Mouse (Mus musculus): ENCODE results near the gene Apip. TPM values are rescaled to one million over a fixed set of nuclear protein-coding genes. Genes with fewer than 3 reads are reported as not detected.

Gene Apip
- total and polyA plus RNA-seq, 3 experiments: 126 to 222 (median 142) TPM

GRCm38 (mm10) chr2:103118324-103119196, 45.1 kb downstream of the Apip start:
- Histone ChIP-seq H3K79me2 (replicated peaks; ENCODE audit: control insufficient read depth, extremely low read depth, insufficient read depth, poor library complexity, severe bottlenecking) (no peaks in the 10 kb centered on the region), H3K4me1 (ENCODE audit: control insufficient read depth in 1 of 2, insufficient read depth in 2 of 2) (peaks cover 3 to 4% of the 10 kb centered on the region in 2 experiments; a peak in 2 of 4 replicates), H3K9ac (ENCODE audit: insufficient read depth, low read depth) (no peak overlapping the region), H3K4me2 (ENCODE audit: insufficient read depth, low read depth, poor library complexity, severe bottlenecking) (no peak overlapping the region), H3K4me3 (replicated peaks in 1 of 3; ENCODE audit: low read depth in 2 of 3, low read length in 2 of 3, poor library complexity in 1 of 3) (no peak overlapping the region), H3K36me3 (replicated peaks in 1 of 2; ENCODE audit: control insufficient read depth in 1 of 2, insufficient read depth in 1 of 2, low read length in 1 of 2) (no peaks in the 10 kb centered on the region), H3K27ac (ENCODE audit: insufficient read depth, low read depth) (no peak overlapping the region), H3K27me3 (replicated peaks) (no peaks in the 10 kb centered on the region), H3K9me3 (replicated peaks; ENCODE audit: low read length) (no peaks in the 10 kb centered on the region)
- dilution Hi-C loops (cut with MboI; ENCODE audit: extremely low pct_ligation_motif_present, extremely low pct_unique_long_range_greater_than_20kb, low sequenced_read_pairs) (no loop called here), in situ Hi-C loops (cut with MboI; ENCODE audit: low pct_ligation_motif_present, low pct_unique_long_range_greater_than_20kb, low sequenced_read_pairs) (no loop called here)
- no peak for TF ChIP-seq MAZ (IDR thresholded peaks at IDR 0.05; ENCODE audit: low read depth, low read length)
- no peak for TF ChIP-seq ETS1 (conservative IDR thresholded peaks at IDR 0.05; ENCODE audit: low read depth, low read length)
- no peak for TF ChIP-seq MXI1 (IDR thresholded peaks at IDR 0.05; ENCODE audit: low read depth, low read length)
- TF ChIP-seq MAX (IDR thresholded peaks at IDR 0.05; ENCODE audit: low read length): no peak
- no peak for TF ChIP-seq PAX5 (IDR thresholded peaks at IDR 0.05; ENCODE audit: low read length)
- no peak for TF ChIP-seq BHLHE40 (IDR thresholded peaks at IDR 0.05; ENCODE audit: low read depth, low read length)
- TF ChIP-seq GABPA (IDR thresholded peaks at IDR 0.05; ENCODE audit: insufficient replicate concordance, low read depth, low read length): no peak
- no peak for TF ChIP-seq ELF1 (IDR thresholded peaks at IDR 0.05; ENCODE audit: low read depth, low read length)
- no peak for TF ChIP-seq RCOR1 (conservative IDR thresholded peaks at IDR 0.05; ENCODE audit: low read depth, low read length)
- TF ChIP-seq E2F4 (IDR thresholded peaks at IDR 0.05; ENCODE audit: insufficient replicate concordance, low read depth, low read length): no peak
- no peak for TF ChIP-seq POLR2A (IDR thresholded peaks at IDR 0.05; ENCODE audit: low read depth, low read length)
- no peak for TF ChIP-seq TBP (conservative IDR thresholded peaks at IDR 0.05; ENCODE audit: low read depth, low read length)
- TF ChIP-seq POLR2AphosphoS2 (IDR thresholded peaks at IDR 0.05; ENCODE audit: low read depth, low read length): no peak
- no peak for TF ChIP-seq ZMIZ1 (IDR thresholded peaks at IDR 0.05; ENCODE audit: low read depth, low read length)
- DNase-seq (ENCODE audit: extremely low read depth): no peak

GRCm38 (mm10) chr2:103119197-103119854, 45.9 kb downstream of the Apip start:
- in situ Hi-C loops (cut with MboI; ENCODE audit: low pct_ligation_motif_present, low pct_unique_long_range_greater_than_20kb, low sequenced_read_pairs) (no loop called here), dilution Hi-C loops (cut with MboI; ENCODE audit: extremely low pct_ligation_motif_present, extremely low pct_unique_long_range_greater_than_20kb, low sequenced_read_pairs) (no loop called here)
- no peaks in the 10 kb centered on the region for H3K27me3 ChIP-seq (replicated peaks)
- no peak overlapping the region for H3K27ac ChIP-seq (ENCODE audit: insufficient read depth, low read depth)
- H3K9me3 ChIP-seq (replicated peaks; ENCODE audit: low read length): no peaks in the 10 kb centered on the region
- no peak for TF ChIP-seq ZMIZ1 (IDR thresholded peaks at IDR 0.05; ENCODE audit: low read depth, low read length)
- TF ChIP-seq BHLHE40 (IDR thresholded peaks at IDR 0.05; ENCODE audit: low read depth, low read length): no peak
- no peak for TF ChIP-seq ZNF384 (IDR thresholded peaks at IDR 0.05; ENCODE audit: low read depth, low read length)
- TF ChIP-seq UBTF (IDR thresholded peaks at IDR 0.05; ENCODE audit: low read depth, low read length): no peak
- no peak for TF ChIP-seq CHD2 (IDR thresholded peaks at IDR 0.05; ENCODE audit: low read length)
- H3K4me3 ChIP-seq (replicated peaks in 1 of 3; ENCODE audit: low read depth in 2 of 3, low read length in 2 of 3, poor library complexity in 1 of 3): no peak overlapping the region
- H3K36me3 ChIP-seq (replicated peaks in 1 of 2; ENCODE audit: control insufficient read depth in 1 of 2, insufficient read depth in 1 of 2, low read length in 1 of 2): no peaks in the 10 kb centered on the region
- H3K9ac ChIP-seq (ENCODE audit: insufficient read depth, low read depth): no peak overlapping the region
- peaks cover 3 to 4% of the 10 kb centered on the region in 2 experiments; a peak in 2 of 4 replicates for H3K4me1 ChIP-seq (ENCODE audit: control insufficient read depth in 1 of 2, insufficient read depth in 2 of 2)
- H3K79me2 ChIP-seq (replicated peaks; ENCODE audit: control insufficient read depth, extremely low read depth, insufficient read depth, poor library complexity, severe bottlenecking): no peaks in the 10 kb centered on the region
- no peak for DNase-seq (ENCODE audit: extremely low read depth)
- no peak overlapping the region for H3K4me2 ChIP-seq (ENCODE audit: insufficient read depth, low read depth, poor library complexity, severe bottlenecking)

All from CH12.LX (cell line).